Mouse (Mus musculus): ENCODE measurements at regions not wholly inside any gene's neighbourhood (a gene's known extent, or its start where the extent isn't known, plus 50 kb on each side); places are given as distances from the start of the nearest gene placed in this dataset.

- no peaks in the 10 kb centered on the region for H3K27me3 ChIP-seq
- H3K4me1 ChIP-seq (replicated peaks), result no peaks in the 10 kb centered on the region
- no peak overlapping the region for H3K4me2 ChIP-seq
- H3K4me3 ChIP-seq (replicated peaks), result no peak overlapping the region
- H3K9ac ChIP-seq (replicated peaks), result no peak overlapping the region
- WGBS, result 85% methylated on average over 4 of the region's 4 CpGs
- no peak for ATAC-seq (ENCODE audit: insufficient number of reproducible peaks, insufficient read depth, low FRiP score, low TSS enrichment, low read depth)
- no peak overlapping the region for H3K27ac ChIP-seq
- no peaks in the 10 kb centered on the region for H3K9me3 ChIP-seq
- H3K36me3 ChIP-seq, result no peaks in the 10 kb centered on the region
Measured at GRCm38 (mm10) chr11:111444791-111445190, 378.8 kb downstream of the Kcnj2 start.

DNA sequence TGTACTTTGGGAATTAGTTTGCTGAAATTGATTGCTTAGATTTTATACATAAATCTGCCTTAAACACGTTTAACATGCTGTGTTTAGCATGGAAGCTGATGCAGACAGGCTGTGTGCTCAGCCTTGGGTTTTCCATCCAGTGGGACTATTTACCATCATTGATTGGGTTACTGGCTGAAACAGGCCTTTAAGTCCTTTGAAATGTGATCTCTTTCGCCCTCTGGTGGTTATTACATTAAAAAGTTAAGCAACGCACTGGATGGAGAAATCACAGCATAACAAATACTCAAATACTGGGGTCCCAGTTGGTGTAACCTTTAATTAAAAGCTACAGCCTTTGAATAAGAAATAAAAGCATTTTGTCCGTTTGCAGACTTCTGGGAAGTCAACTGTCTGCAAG is 379.8 kb downstream of the Kcnj2 start:
- WGBS, result 6% methylated on average over 4 of the region's 4 CpGs
- Histone ChIP-seq H3K9me3 (no peaks in the 10 kb centered on the region), H3K27me3 (no peaks in the 10 kb centered on the region), H3K36me3 (no peaks in the 10 kb centered on the region), H3K4me3 (replicated peaks) (no peak overlapping the region), H3K4me2 (no peak overlapping the region), H3K4me1 (replicated peaks) (no peaks in the 10 kb centered on the region), H3K9ac (replicated peaks) (no peak overlapping the region), H3K27ac (no peak overlapping the region)
- no peak for ATAC-seq (ENCODE audit: insufficient number of reproducible peaks, insufficient read depth, low FRiP score, low TSS enrichment, low read depth)

- ATAC-seq (ENCODE audit: insufficient number of reproducible peaks, insufficient read depth, low FRiP score, low TSS enrichment, low read depth), result no peak
- no peaks in the 10 kb centered on the region for H3K4me1 ChIP-seq (replicated peaks)
- 82% methylated on average over 3 of the region's 3 CpGs for WGBS
- H3K27me3 ChIP-seq, result no peaks in the 10 kb centered on the region
- no peak overlapping the region for H3K4me2 ChIP-seq
- H3K36me3 ChIP-seq, result no peaks in the 10 kb centered on the region
- no peaks in the 10 kb centered on the region for H3K9me3 ChIP-seq
- H3K4me3 ChIP-seq (replicated peaks), result no peak overlapping the region
- no peak overlapping the region for H3K27ac ChIP-seq
- no peak overlapping the region for H3K9ac ChIP-seq (replicated peaks)
Measured at GRCm38 (mm10) chr11:111450811-111451494, 385.0 kb downstream of the Kcnj2 start.

GRCm38 (mm10) chr11:111460046-111460445 is 394.1 kb downstream of the Kcnj2 start:
- H3K27me3 ChIP-seq, result no peaks in the 10 kb centered on the region
- WGBS, result 87% methylated on average over 10 of the region's 10 CpGs

GRCm38 (mm10) chr11:111484981-111485380 is 419.0 kb downstream of the Kcnj2 start:
- Histone ChIP-seq H3K9ac (replicated peaks) (no peak overlapping the region), H3K27me3 (no peaks in the 10 kb centered on the region), H3K4me2 (no peak overlapping the region), H3K4me1 (replicated peaks) (no peaks in the 10 kb centered on the region), H3K36me3 (no peaks in the 10 kb centered on the region), H3K4me3 (replicated peaks) (no peak overlapping the region), H3K27ac (no peak overlapping the region), H3K9me3 (no peaks in the 10 kb centered on the region)
- WGBS, result 55% methylated on average over 6 of the region's 6 CpGs
- ATAC-seq (ENCODE audit: insufficient number of reproducible peaks, insufficient read depth, low FRiP score, low TSS enrichment, low read depth), result no peak

More at GRCm38 (mm10) chr11:111460046-111460445, 394.1 kb downstream of the Kcnj2 start:
- no peak overlapping the region for H3K9ac ChIP-seq (replicated peaks)
- H3K4me1 ChIP-seq (replicated peaks), result 0 out of 2 replicates have a peak, but pooled peaks cover 2% of the 10 kb centered on the region
- no peaks in the 10 kb centered on the region for H3K9me3 ChIP-seq
- no peak overlapping the region for H3K4me3 ChIP-seq (replicated peaks)
- H3K36me3 ChIP-seq, result no peaks in the 10 kb centered on the region
- no peak for ATAC-seq (ENCODE audit: insufficient number of reproducible peaks, insufficient read depth, low FRiP score, low TSS enrichment, low read depth)
- no peak overlapping the region for H3K27ac ChIP-seq
- H3K4me2 ChIP-seq, result no peak overlapping the region

DNA sequence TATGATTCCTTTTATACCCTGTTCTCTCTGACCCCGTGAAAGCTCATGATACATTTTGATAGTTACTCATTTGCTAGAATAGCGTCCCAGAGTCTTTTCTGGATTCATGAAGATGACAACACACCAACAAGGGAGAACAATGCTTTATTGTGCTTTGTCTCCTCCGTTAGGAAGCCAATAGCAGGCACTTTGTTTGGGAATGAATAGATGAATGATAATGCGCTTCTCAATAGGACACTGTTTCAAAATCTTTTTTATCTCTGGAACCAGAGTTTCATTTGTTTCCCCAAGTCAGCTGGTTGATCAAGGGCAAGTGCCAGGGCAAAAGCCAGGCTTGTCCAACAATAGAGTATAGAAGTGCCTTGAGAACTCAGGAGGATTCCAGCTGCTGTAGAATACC is 446.5 kb downstream of the Kcnj2 start:
- Histone ChIP-seq H3K9me3 (no peaks in the 10 kb centered on the region), H3K4me1 (replicated peaks) (no peaks in the 10 kb centered on the region), H3K4me2 (no peak overlapping the region), H3K36me3 (no peaks in the 10 kb centered on the region), H3K27me3 (no peaks in the 10 kb centered on the region), H3K9ac (replicated peaks) (no peak overlapping the region), H3K4me3 (replicated peaks) (no peak overlapping the region), H3K27ac (no peak overlapping the region)
- WGBS, result 82% methylated on average over 4 of the region's 4 CpGs
- ATAC-seq (ENCODE audit: insufficient number of reproducible peaks, insufficient read depth, low FRiP score, low TSS enrichment, low read depth), result no peak

DNA sequence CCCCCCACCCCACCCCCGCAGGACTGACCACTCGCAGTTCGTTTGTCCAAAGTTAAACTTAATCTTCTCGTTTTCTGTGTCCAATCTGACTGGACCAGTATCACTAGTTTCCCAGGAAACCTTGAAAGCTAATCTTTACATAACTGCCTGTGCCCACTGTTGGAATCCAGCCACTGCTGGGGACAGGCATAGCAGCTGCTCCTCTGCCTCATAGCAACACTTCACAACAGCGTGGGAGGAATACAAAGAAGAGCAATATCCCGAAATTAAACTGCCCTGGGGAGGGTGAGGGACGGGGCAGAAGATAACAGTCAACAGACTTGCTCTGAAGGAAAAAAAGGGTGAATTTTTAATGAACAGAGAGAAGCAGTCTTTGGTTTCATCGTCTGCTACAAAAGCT is 456.8 kb downstream of the Kcnj2 start:
- Histone ChIP-seq H3K9me3 (no peaks in the 10 kb centered on the region), H3K4me1 (replicated peaks) (no peaks in the 10 kb centered on the region), H3K4me2 (no peak overlapping the region), H3K36me3 (no peaks in the 10 kb centered on the region), H3K27me3 (no peaks in the 10 kb centered on the region), H3K27ac (no peak overlapping the region), H3K4me3 (replicated peaks) (no peak overlapping the region), H3K9ac (replicated peaks) (no peak overlapping the region)
- 71% methylated on average over 8 of the region's 8 CpGs for WGBS
- no peak for ATAC-seq (ENCODE audit: insufficient number of reproducible peaks, insufficient read depth, low FRiP score, low TSS enrichment, low read depth)

GRCm38 (mm10) chr11:111523465-111523864 is 457.5 kb downstream of the Kcnj2 start:
- no peak overlapping the region for H3K4me3 ChIP-seq (replicated peaks)
- 65% methylated on average over 8 of the region's 8 CpGs for WGBS
- no peak overlapping the region for H3K4me2 ChIP-seq
- H3K9ac ChIP-seq (replicated peaks), result no peak overlapping the region
- no peaks in the 10 kb centered on the region for H3K36me3 ChIP-seq
- no peaks in the 10 kb centered on the region for H3K9me3 ChIP-seq
- H3K27me3 ChIP-seq, result no peaks in the 10 kb centered on the region
- ATAC-seq (ENCODE audit: insufficient number of reproducible peaks, insufficient read depth, low FRiP score, low TSS enrichment, low read depth), result no peak
- no peak overlapping the region for H3K27ac ChIP-seq
- H3K4me1 ChIP-seq (replicated peaks), result no peaks in the 10 kb centered on the region

DNA sequence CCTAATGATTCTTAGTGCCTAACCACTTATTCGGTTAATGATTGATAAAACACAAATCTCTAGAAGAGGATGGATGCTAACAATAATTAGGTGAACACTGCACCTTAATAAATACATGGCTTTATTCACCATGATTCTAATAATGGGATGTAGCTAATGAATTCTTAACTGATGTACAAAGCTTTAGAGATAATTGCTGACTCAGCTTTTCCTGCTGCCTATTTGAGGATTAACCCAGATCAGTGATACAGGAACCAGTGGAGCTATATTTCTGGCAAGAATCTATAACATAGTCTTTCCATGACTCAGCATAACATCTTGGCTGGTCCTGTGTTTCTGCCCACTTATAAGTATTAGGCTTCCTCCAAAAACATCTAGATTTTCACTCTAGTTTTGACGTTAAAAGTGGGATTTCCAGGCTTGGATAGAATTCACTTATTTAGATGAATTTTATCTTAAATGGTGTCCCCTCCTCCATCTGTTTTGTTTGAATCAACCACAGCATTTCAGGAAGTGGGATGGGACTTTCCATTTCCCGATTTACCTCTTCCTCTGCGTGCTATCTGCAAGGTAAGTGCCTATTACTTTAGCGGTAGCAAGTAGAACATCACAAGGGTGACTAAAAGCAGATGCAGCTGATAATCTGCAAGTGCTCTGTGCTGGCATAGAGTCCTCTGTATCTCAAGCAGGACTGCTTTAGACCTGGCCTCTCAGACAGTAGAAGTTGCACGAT is 460.2 kb downstream of the Kcnj2 start:
- Histone ChIP-seq H3K4me1 (replicated peaks) (no peaks in the 10 kb centered on the region), H3K36me3 (no peaks in the 10 kb centered on the region), H3K4me3 (replicated peaks) (no peak overlapping the region), H3K9me3 (no peaks in the 10 kb centered on the region), H3K9ac (replicated peaks) (no peak overlapping the region), H3K27me3 (no peaks in the 10 kb centered on the region), H3K4me2 (no peak overlapping the region), H3K27ac (no peak overlapping the region)
- ATAC-seq (ENCODE audit: insufficient number of reproducible peaks, insufficient read depth, low FRiP score, low TSS enrichment, low read depth), result no peak
- 89% methylated on average over 6 of the region's 6 CpGs for WGBS

DNA sequence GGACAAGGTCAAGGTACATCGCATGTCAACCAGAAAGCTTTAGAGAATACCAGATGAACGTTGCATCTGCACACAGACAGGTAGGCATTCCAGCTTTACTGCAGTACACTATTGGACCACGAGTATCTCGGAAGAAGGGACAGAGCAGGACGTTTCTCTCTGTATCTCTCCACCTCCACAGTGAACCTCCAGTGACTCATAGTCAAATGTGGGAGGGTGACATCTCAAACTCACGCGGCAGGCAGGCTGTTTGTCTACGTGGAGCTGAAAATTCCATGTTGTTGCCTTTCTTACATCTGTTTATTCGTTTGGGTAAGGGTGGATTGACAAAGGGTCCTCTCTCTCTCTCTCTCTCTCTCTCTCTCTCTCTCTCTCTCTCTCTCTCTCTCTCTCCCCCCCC is 463.6 kb downstream of the Kcnj2 start:
- 72% methylated on average over 9 of the region's 9 CpGs for WGBS
- Histone ChIP-seq H3K9me3 (no peaks in the 10 kb centered on the region), H3K27me3 (no peaks in the 10 kb centered on the region)

GRCm38 (mm10) chr11:111530912-111531311 is 464.9 kb downstream of the Kcnj2 start:
- Histone ChIP-seq H3K27ac (no peak overlapping the region), H3K9me3 (no peaks in the 10 kb centered on the region), H3K4me3 (replicated peaks) (no peak overlapping the region), H3K4me1 (replicated peaks) (no peaks in the 10 kb centered on the region), H3K4me2 (no peak overlapping the region), H3K9ac (replicated peaks) (no peak overlapping the region), H3K36me3 (no peaks in the 10 kb centered on the region), H3K27me3 (no peaks in the 10 kb centered on the region)
- 75% methylated on average over 3 of the region's 3 CpGs for WGBS
- ATAC-seq (ENCODE audit: insufficient number of reproducible peaks, insufficient read depth, low FRiP score, low TSS enrichment, low read depth), result no peak

More for the DNA sequence above, 463.6 kb downstream of the Kcnj2 start:
- no peak overlapping the region for H3K4me3 ChIP-seq (replicated peaks)
- no peak overlapping the region for H3K27ac ChIP-seq
- H3K4me1 ChIP-seq (replicated peaks), result no peaks in the 10 kb centered on the region
- no peak overlapping the region for H3K4me2 ChIP-seq
- no peak overlapping the region for H3K9ac ChIP-seq (replicated peaks)
- no peaks in the 10 kb centered on the region for H3K36me3 ChIP-seq
- ATAC-seq (ENCODE audit: insufficient number of reproducible peaks, insufficient read depth, low FRiP score, low TSS enrichment, low read depth), result no peak

- Histone ChIP-seq H3K4me2 (no peak overlapping the region), H3K4me1 (replicated peaks) (peaks cover 9% of the 10 kb centered on the region), H3K9ac (replicated peaks) (no peak overlapping the region), H3K36me3 (no peaks in the 10 kb centered on the region), H3K27ac (no peak overlapping the region), H3K27me3 (no peaks in the 10 kb centered on the region), H3K4me3 (replicated peaks) (no peak overlapping the region), H3K9me3 (no peaks in the 10 kb centered on the region)
- WGBS, result 39% methylated on average over 5 of the region's 5 CpGs
- ATAC-seq (ENCODE audit: insufficient number of reproducible peaks, insufficient read depth, low FRiP score, low TSS enrichment, low read depth), result no peak
Measured at GRCm38 (mm10) chr11:111532457-111532856, 466.5 kb downstream of the Kcnj2 start.

All from limb, embryonic 12.5 days (tissue).